Mouse (Mus musculus) E14TG2a.4 (cell line): ENCODE measurements around the gene P2ry13.

ENCODE experiments used
- H3K27me3 ChIP-seq: 2 replicates; pipeline ENCODE4 v1.6.1; 2014; ENCODE audit warnings: low read length, control low read depth; ENCODE audit not compliant: insufficient read depth
- H3K36me3 ChIP-seq: 2 replicates; pipeline ENCODE4 v1.6.1; 2014; ENCODE audit warnings: low read length, control low read depth; ENCODE audit not compliant: insufficient read depth
- H3K4me1 ChIP-seq: replicated peaks from 2 replicates; pipeline ENCODE4 v1.6.1; 2014; ENCODE audit warnings: low read depth, low read length, control low read depth
- H3K4me3 ChIP-seq: replicated peaks from 2 replicates; pipeline ENCODE4 v1.5.1; 2014; ENCODE audit warnings: mild to moderate bottlenecking, low read length
- H3K9me3 ChIP-seq: 2 replicates; pipeline ENCODE4 v1.6.1; 2014; ENCODE audit warnings: low read length, control low read depth
- CTCF ChIP-seq: conservative IDR thresholded peaks from 2 replicates; pipeline ENCODE4 v1.5.1; 2014; ENCODE audit warnings: low read length
- NANOG ChIP-seq: IDR thresholded peaks from 2 replicates; pipeline ENCODE4 v1.6.1; 2014; ENCODE audit warnings: borderline replicate concordance, low read length, mixed read lengths
- POU5F1 ChIP-seq: IDR thresholded peaks from 2 replicates; pipeline ENCODE4 v1.6.1; 2014; ENCODE audit warnings: low read length, borderline replicate concordance

Gene P2ry13

DNA sequence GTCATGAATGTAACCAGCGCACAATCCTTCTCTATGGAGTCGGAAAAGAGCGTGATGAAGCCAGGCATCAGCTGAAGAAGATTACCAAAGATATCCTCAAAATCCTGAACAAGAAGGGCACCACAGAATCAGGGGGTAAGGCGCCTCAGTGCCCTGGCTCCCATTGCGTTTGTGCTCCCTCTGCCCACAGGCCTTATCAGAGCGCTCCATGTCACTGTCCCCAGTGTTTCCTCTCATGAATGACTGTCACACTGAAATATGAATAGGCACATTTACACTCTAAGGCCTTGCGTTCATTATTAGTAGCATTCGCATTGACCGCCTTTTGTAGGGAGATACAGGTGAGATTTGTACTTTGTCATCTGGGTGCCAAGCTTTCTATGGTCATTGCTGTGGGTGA lies 17.0 kb upstream of the P2ry13 start:
- Histone ChIP-seq H3K27me3 (no peaks in the 10 kb centered on the region), H3K4me1 (no peaks in the 10 kb centered on the region), H3K36me3 (no peaks in the 10 kb centered on the region), H3K9me3 (peaks cover 14% of the 10 kb centered on the region), H3K4me3 (no peak overlapping the region)
- TF ChIP-seq POU5F1 (no peak), CTCF (no peak), NANOG (no peak)

DNA sequence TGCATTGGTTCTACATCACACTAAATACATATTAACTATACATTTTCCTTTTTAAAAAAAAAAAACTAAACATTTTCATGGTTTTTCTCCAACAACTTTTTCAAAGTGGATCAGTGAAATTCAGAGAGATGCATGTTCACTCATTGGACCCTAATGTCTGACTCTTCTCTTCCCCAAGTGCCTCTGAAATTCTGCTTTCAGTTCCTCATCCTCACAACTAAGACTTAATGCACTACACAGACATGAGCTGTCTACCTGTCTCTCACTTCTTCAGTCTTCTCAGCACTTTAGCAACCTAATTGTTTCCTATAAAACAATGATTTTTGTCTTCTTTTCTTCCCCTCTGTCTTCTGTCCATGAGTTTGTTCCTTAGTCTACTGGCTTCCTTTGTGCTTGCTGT lies 14.7 kb upstream of the P2ry13 start:
- TF ChIP-seq POU5F1 = no peak
- TF ChIP-seq CTCF = no peak
- TF ChIP-seq NANOG = no peak
- no peaks in the 10 kb centered on the region for H3K36me3 ChIP-seq
- H3K4me1 ChIP-seq = no peaks in the 10 kb centered on the region
- no peaks in the 10 kb centered on the region for H3K27me3 ChIP-seq
- no peak overlapping the region for H3K4me3 ChIP-seq
- peaks cover 14% of the 10 kb centered on the region for H3K9me3 ChIP-seq

DNA sequence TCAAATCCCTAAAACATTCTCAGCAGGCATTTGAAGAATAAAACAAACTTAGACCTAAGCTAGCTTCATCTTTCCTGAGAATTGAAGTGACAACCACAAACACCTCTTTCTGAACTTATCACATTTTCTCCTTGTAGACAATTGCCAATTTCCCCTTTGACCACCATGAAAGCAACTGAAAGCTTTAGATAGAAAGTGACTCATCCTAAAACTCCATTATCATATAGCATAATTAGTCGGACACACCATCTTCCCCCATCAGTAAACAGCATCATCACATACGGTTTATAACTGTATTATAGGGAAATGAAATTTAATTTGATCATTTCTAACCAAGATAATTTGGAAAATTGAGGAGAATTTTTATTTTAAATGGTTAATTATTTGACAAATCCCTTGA lies 11.6 kb upstream of the P2ry13 start:
- Histone ChIP-seq H3K4me3 (no peak overlapping the region), H3K4me1 (no peaks in the 10 kb centered on the region), H3K36me3 (no peaks in the 10 kb centered on the region), H3K9me3 (peaks cover 14% of the 10 kb centered on the region), H3K27me3 (no peaks in the 10 kb centered on the region)
- TF ChIP-seq POU5F1 = no peak
- no peak for TF ChIP-seq NANOG
- no peak for TF ChIP-seq CTCF

DNA sequence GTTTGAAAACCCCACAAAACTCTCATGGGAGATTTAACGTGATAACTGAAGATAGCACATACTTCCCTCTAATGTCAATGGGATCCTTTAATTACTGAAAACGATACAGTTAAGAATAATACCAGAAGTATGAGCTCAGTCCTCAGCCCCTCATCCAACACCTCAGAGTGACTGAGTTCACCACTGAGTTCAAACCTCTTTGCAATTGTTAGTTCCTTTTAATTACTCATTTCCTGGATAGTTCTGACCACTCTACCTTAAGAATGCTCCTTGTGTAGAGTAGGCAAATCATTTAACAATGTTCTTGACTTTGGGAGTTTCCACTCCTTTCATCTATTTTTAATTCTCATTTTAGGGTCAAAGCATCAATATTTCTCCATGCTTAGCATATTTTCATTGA lies 8.6 kb upstream of the P2ry13 start:
- H3K36me3 ChIP-seq = no peaks in the 10 kb centered on the region
- H3K9me3 ChIP-seq = no peaks in the 10 kb centered on the region
- H3K27me3 ChIP-seq = no peaks in the 10 kb centered on the region
- H3K4me1 ChIP-seq = no peaks in the 10 kb centered on the region
- no peak overlapping the region for H3K4me3 ChIP-seq
- TF ChIP-seq NANOG = no peak
- TF ChIP-seq CTCF = no peak
- no peak for TF ChIP-seq POU5F1

DNA sequence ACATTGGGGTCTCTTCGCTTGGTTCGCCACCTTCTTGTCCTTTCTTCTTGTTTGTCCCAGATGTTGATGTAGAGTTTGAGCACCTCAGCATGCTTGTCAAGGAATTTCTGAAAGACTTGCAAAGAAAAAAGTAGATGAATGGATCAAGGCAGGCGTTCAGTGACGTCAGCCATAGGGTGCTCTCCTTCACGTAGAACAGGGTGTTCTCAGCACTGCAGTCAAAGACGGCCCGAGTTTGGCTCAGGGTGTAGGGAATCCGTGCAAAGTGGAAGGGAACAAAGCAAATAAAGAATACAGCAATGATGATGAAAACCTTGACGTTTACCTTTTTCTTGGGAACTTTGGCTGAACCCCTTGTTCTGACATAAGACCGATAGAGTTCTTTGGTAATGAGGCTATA lies 6.5 kb upstream of the P2ry13 start:
- Histone ChIP-seq H3K4me1 (no peaks in the 10 kb centered on the region), H3K27me3 (no peaks in the 10 kb centered on the region), H3K9me3 (no peaks in the 10 kb centered on the region), H3K36me3 (no peaks in the 10 kb centered on the region), H3K4me3 (no peak overlapping the region)
- TF ChIP-seq NANOG = no peak
- TF ChIP-seq POU5F1 = no peak
- no peak for TF ChIP-seq CTCF

DNA sequence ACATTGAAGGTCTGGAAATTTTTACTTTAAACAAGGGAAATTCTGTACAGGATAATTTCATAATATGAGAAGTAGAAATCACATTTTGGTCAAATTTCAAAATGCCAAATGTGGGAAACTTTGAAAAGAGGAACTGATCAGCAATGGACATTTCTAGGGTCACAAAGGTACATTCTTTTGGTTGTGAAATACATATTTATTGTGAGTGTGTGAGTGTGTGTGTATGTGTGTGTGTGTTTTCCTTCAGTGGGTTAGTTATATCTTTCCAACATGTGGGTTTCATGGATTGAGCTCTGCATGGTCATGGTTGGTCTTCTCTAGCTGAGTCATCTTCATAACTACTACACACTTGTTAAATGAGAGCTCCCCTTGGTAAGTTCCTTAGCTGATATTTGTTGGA lies 1.7 kb upstream of the P2ry13 start:
- Histone ChIP-seq H3K4me1 (peaks cover 4% of the 10 kb centered on the region; the same call in 1 of the 2 replicates), H3K27me3 (no peaks in the 10 kb centered on the region), H3K4me3 (no peak overlapping the region), H3K9me3 (no peaks in the 10 kb centered on the region), H3K36me3 (no peaks in the 10 kb centered on the region)
- TF ChIP-seq NANOG (no peak), POU5F1 (no peak), CTCF (no peak)

DNA sequence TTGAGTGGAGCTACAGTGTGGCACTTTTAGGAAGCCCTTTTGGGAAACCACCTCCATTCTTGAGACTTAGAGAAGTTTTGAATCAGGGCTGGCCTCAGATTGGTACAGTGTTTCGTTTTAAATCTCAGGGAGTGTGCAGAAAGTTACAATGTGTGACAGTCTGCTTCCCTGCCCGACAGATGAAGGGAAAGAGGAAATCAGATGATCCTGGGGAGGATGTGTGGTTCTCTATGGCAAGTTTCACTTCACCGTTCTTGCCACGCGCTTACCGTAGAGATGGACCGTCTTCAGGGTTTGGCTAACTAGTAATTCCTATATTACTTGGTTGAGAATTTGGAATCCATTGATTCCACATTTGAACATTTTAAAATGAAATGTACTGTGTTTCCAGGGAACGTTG lies 1.1 kb upstream of the P2ry13 start:
- Histone ChIP-seq H3K36me3 (no peaks in the 10 kb centered on the region), H3K4me3 (no peak overlapping the region), H3K4me1 (peaks cover 4% of the 10 kb centered on the region; the same call in 1 of the 2 replicates), H3K9me3 (no peaks in the 10 kb centered on the region), H3K27me3 (no peaks in the 10 kb centered on the region)
- TF ChIP-seq NANOG = no peak
- no peak for TF ChIP-seq POU5F1
- no peak for TF ChIP-seq CTCF

DNA sequence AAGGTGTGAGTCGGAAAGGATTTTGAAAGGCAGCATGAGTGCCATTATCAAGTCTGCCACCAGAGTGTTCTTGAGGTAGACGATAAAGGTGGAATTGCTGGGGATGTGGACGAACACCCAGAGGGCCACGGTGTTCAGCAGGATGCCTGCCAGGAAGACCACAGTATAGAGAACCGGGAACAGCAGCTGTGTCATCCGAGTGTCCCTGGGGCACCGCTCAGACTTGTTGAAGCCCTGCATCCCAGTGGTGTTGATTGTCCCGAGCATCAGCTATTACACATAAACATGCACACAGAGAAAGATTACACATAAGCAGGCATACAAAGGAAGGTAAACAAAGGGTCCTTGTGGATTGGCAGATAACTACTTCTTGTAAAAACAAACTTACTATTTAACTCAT lies 593 bp downstream of the P2ry13 start:
- H3K27me3 ChIP-seq = no peaks in the 10 kb centered on the region
- H3K9me3 ChIP-seq = no peaks in the 10 kb centered on the region
- peaks cover 4% of the 10 kb centered on the region; the same call in 1 of the 2 replicates for H3K4me1 ChIP-seq
- no peak for TF ChIP-seq POU5F1
- no peak for TF ChIP-seq CTCF
- no peak for TF ChIP-seq NANOG
- H3K36me3 ChIP-seq = no peaks in the 10 kb centered on the region
- no peak overlapping the region for H3K4me3 ChIP-seq
